Mouse (Mus musculus): ENCODE data around the gene Ero1lb. TPM values are rescaled to one million over a fixed set of nuclear protein-coding genes. Genes with fewer than 3 reads are reported as not detected.
"Not testable (repeated sequence)": the region's sequence is repeated elsewhere in the genome, so short reads cannot be mapped to it uniquely, and the experiment has no call there.

Ero1lb gene
- polyA plus RNA-seq, 1 experiment from 2014 or later, result 8.4 TPM

GRCm38 (mm10) chr13:12616489-12616888 lies 50.8 kb downstream of the Ero1lb start:
- H3K9ac ChIP-seq (replicated peaks; ENCODE audit: low read length); H3K9me3 ChIP-seq (ENCODE audit: low read length); H3K36me3 ChIP-seq (ENCODE audit: insufficient read depth, low read length); H3K27me3 ChIP-seq (ENCODE audit: insufficient read depth, low read length); H3K4me2 ChIP-seq (replicated peaks; ENCODE audit: low read depth, low read length); ATAC-seq (ENCODE audit: low FRiP score, low TSS enrichment); H3K4me1 ChIP-seq (ENCODE audit: insufficient read depth, low read length); H3K27ac ChIP-seq (ENCODE audit: low read length); H3K4me3 ChIP-seq (ENCODE audit: low read length): not testable (repeated sequence)
- 85% methylated on average over 3 of the region's 3 CpGs for WGBS

- not testable (repeated sequence) for H3K9ac ChIP-seq (replicated peaks; ENCODE audit: low read length); H3K27ac ChIP-seq (ENCODE audit: low read length); H3K4me1 ChIP-seq (ENCODE audit: insufficient read depth, low read length); H3K9me3 ChIP-seq (ENCODE audit: low read length); H3K27me3 ChIP-seq (ENCODE audit: insufficient read depth, low read length); H3K36me3 ChIP-seq (ENCODE audit: insufficient read depth, low read length); H3K4me2 ChIP-seq (replicated peaks; ENCODE audit: low read depth, low read length); H3K4me3 ChIP-seq (ENCODE audit: low read length)
- 0 out of 2 replicates have a peak, but pooled peaks have one; percentile 36 for ATAC-seq (ENCODE audit: low FRiP score, low TSS enrichment)
- 91% methylated on average over 8 of the region's 8 CpGs for whole genome bisulfite sequencing
Observed at GRCm38 (mm10) chr13:12619808-12620207, 54.1 kb downstream of the Ero1lb start.

GRCm38 (mm10) chr13:12626061-12626460 lies 60.4 kb downstream of the Ero1lb start:
- H3K4me1 ChIP-seq (ENCODE audit: insufficient read depth, low read length); ATAC-seq (ENCODE audit: low FRiP score, low TSS enrichment); H3K27me3 ChIP-seq (ENCODE audit: insufficient read depth, low read length); H3K4me2 ChIP-seq (replicated peaks; ENCODE audit: low read depth, low read length); H3K27ac ChIP-seq (ENCODE audit: low read length); H3K4me3 ChIP-seq (ENCODE audit: low read length); H3K9ac ChIP-seq (replicated peaks; ENCODE audit: low read length); H3K9me3 ChIP-seq (ENCODE audit: low read length); H3K36me3 ChIP-seq (ENCODE audit: insufficient read depth, low read length): not testable (repeated sequence)
- 94% methylated on average over 3 of the region's 3 CpGs for WGBS

GRCm38 (mm10) chr13:12627746-12628145 lies 62.1 kb downstream of the Ero1lb start:
- H3K36me3 ChIP-seq (ENCODE audit: insufficient read depth, low read length), result not testable (repeated sequence)

GRCm38 (mm10) chr13:12628181-12628580 lies 62.5 kb downstream of the Ero1lb start:
- H3K4me1 ChIP-seq (ENCODE audit: insufficient read depth, low read length); H3K27ac ChIP-seq (ENCODE audit: low read length); H3K9me3 ChIP-seq (ENCODE audit: low read length); H3K9ac ChIP-seq (replicated peaks; ENCODE audit: low read length); H3K27me3 ChIP-seq (ENCODE audit: insufficient read depth, low read length); H3K4me2 ChIP-seq (replicated peaks; ENCODE audit: low read depth, low read length); H3K36me3 ChIP-seq (ENCODE audit: insufficient read depth, low read length); ATAC-seq (ENCODE audit: low FRiP score, low TSS enrichment); H3K4me3 ChIP-seq (ENCODE audit: low read length): not testable (repeated sequence)
- WGBS, result 90% methylated on average over 5 of the region's 5 CpGs

More at GRCm38 (mm10) chr13:12627746-12628145, 62.1 kb downstream of the Ero1lb start:
- H3K9me3 ChIP-seq (ENCODE audit: low read length); H3K4me1 ChIP-seq (ENCODE audit: insufficient read depth, low read length); H3K27ac ChIP-seq (ENCODE audit: low read length); H3K4me3 ChIP-seq (ENCODE audit: low read length); H3K4me2 ChIP-seq (replicated peaks; ENCODE audit: low read depth, low read length); H3K27me3 ChIP-seq (ENCODE audit: insufficient read depth, low read length); ATAC-seq (ENCODE audit: low FRiP score, low TSS enrichment); H3K9ac ChIP-seq (replicated peaks; ENCODE audit: low read length): not testable (repeated sequence)
- WGBS, result 85% methylated on average over 7 of the region's 8 CpGs

GRCm38 (mm10) chr13:12630252-12630651 lies 64.6 kb downstream of the Ero1lb start:
- H3K27me3 ChIP-seq (ENCODE audit: insufficient read depth, low read length); H3K4me1 ChIP-seq (ENCODE audit: insufficient read depth, low read length); H3K9ac ChIP-seq (replicated peaks; ENCODE audit: low read length); H3K36me3 ChIP-seq (ENCODE audit: insufficient read depth, low read length); ATAC-seq (ENCODE audit: low FRiP score, low TSS enrichment); H3K4me2 ChIP-seq (replicated peaks; ENCODE audit: low read depth, low read length); H3K9me3 ChIP-seq (ENCODE audit: low read length); H3K4me3 ChIP-seq (ENCODE audit: low read length); H3K27ac ChIP-seq (ENCODE audit: low read length): not testable (repeated sequence)
- 93% methylated on average over 5 of the region's 5 CpGs for WGBS

GRCm38 (mm10) chr13:12634941-12635588 lies 69.4 kb downstream of the Ero1lb start:
- not testable (repeated sequence) for H3K4me2 ChIP-seq (replicated peaks; ENCODE audit: low read depth, low read length); ATAC-seq (ENCODE audit: low FRiP score, low TSS enrichment); H3K4me1 ChIP-seq (ENCODE audit: insufficient read depth, low read length)

GRCm38 (mm10) chr13:12642795-12643194 lies 77.1 kb downstream of the Ero1lb start:
- not testable (repeated sequence) for H3K9me3 ChIP-seq (ENCODE audit: low read length); H3K27me3 ChIP-seq (ENCODE audit: insufficient read depth, low read length); ATAC-seq (ENCODE audit: low FRiP score, low TSS enrichment); H3K27ac ChIP-seq (ENCODE audit: low read length); H3K4me3 ChIP-seq (ENCODE audit: low read length); H3K4me2 ChIP-seq (replicated peaks; ENCODE audit: low read depth, low read length); H3K9ac ChIP-seq (replicated peaks; ENCODE audit: low read length); H3K4me1 ChIP-seq (ENCODE audit: insufficient read depth, low read length); H3K36me3 ChIP-seq (ENCODE audit: insufficient read depth, low read length)
- WGBS, result 81% methylated on average over 3 of the region's 4 CpGs

More at GRCm38 (mm10) chr13:12634941-12635588, 69.4 kb downstream of the Ero1lb start:
- H3K9me3 ChIP-seq (ENCODE audit: low read length); H3K27ac ChIP-seq (ENCODE audit: low read length); H3K9ac ChIP-seq (replicated peaks; ENCODE audit: low read length); H3K27me3 ChIP-seq (ENCODE audit: insufficient read depth, low read length); H3K4me3 ChIP-seq (ENCODE audit: low read length); H3K36me3 ChIP-seq (ENCODE audit: insufficient read depth, low read length): not testable (repeated sequence)
- WGBS, result 67% methylated on average over 1 of the region's 6 CpGs

- not testable (repeated sequence) for H3K27ac ChIP-seq (ENCODE audit: low read length); H3K9ac ChIP-seq (replicated peaks; ENCODE audit: low read length); H3K4me2 ChIP-seq (replicated peaks; ENCODE audit: low read depth, low read length); H3K4me1 ChIP-seq (ENCODE audit: insufficient read depth, low read length); H3K27me3 ChIP-seq (ENCODE audit: insufficient read depth, low read length); H3K36me3 ChIP-seq (ENCODE audit: insufficient read depth, low read length); ATAC-seq (ENCODE audit: low FRiP score, low TSS enrichment); H3K9me3 ChIP-seq (ENCODE audit: low read length); H3K4me3 ChIP-seq (ENCODE audit: low read length)
- WGBS, result 76% methylated on average over 5 of the region's 5 CpGs
Observed at GRCm38 (mm10) chr13:12646676-12647075, 81.0 kb downstream of the Ero1lb start.

GRCm38 (mm10) chr13:12650020-12650876 lies 84.6 kb downstream of the Ero1lb start:
- not testable (repeated sequence) for H3K36me3 ChIP-seq (ENCODE audit: insufficient read depth, low read length); H3K27me3 ChIP-seq (ENCODE audit: insufficient read depth, low read length); H3K27ac ChIP-seq (ENCODE audit: low read length); H3K4me1 ChIP-seq (ENCODE audit: insufficient read depth, low read length); H3K9me3 ChIP-seq (ENCODE audit: low read length)
- WGBS, result 1% methylated on average over 36 of the region's 79 CpGs
- H3K4me3 ChIP-seq (ENCODE audit: low read length), result peak overlapping the region; percentile 48
- H3K4me2 ChIP-seq (replicated peaks; ENCODE audit: low read depth, low read length), result peak overlapping the region; percentile 57
- peak; percentile 90 for ATAC-seq (ENCODE audit: low FRiP score, low TSS enrichment)
- H3K9ac ChIP-seq (replicated peaks; ENCODE audit: low read length), result 0 out of 2 replicates have a peak overlapping the region, but pooled peaks have one; percentile 51
